Mouse (Mus musculus): ENCODE measurements around the gene Erbin. TPM values are rescaled to one million over a fixed set of nuclear protein-coding genes. Genes with fewer than 3 reads are reported as not detected.

Erbin gene
- total RNA-seq, 1 experiment from 2014 or later = 102 TPM

DNA sequence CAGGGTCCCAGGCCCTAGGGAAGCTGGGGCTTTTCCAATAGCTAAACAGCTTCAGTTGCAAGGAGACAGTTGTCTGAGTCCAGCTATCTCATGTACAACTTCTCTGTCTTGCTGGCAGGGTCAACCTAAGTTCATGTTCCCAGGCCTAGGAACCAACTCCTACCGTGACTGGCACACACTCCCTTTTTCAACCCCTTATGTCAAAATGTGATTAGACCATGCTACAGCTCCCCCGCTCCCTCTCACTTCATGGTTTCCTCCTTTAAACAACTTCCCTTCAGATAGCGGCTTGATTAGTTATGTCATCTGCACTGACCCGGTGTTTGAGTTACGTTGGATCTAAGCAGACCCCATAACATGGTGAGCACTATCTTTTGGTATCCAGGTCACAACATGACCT is 112.8 kb downstream of the Erbin start:
- DNase-seq = no peak

DNA sequence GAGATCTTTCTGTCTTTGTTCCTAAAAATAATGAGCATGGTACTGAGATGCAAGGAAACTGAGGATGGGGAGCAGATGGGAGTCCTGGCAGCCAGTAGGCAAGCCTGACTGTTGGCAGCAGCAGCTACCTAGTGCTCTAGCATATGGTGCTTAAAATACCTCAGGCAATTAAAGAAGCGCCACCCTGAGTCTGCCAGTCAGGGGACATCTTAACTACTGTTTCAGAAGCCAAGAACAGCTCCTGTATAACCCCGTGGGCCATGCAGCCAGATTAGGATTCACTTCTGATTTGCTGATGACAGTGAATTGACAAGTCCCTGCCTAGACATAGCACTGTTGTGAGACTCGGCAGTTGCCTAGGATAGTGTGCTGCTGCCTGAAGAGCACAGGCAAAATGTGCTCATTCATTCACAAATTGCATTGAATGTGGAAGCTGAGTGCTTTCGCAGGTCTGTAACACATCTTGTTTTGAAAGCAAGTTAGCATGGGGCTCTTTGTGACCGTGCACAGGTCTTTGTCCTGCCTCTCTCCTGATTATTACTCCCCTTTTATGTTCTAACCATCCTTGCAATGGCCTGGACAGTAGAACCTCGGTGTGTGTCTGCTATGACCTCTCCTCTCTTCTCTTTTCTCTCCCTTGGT is 114.0 kb downstream of the Erbin start:
- no peak for DNase-seq

DNA sequence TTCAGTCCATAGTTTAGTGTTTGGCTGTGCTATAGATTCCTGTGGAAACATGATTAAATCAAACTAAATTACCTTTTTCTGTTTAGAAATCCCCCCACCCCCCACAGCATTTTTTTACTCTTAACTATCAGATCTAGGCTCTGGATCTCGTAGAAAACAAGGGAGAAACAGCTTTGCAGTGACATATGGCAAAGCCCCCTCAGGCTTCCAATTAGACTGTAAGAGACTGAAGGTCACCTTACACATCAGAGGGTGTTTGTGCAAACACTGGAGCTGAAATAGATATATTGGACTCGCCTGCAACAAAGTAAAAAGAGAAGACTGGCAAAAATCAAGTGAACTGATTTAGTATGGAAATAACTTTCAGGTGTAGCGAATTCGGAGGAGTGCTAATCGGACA is 116.6 kb downstream of the Erbin start:
- DNase-seq = no peak

DNA sequence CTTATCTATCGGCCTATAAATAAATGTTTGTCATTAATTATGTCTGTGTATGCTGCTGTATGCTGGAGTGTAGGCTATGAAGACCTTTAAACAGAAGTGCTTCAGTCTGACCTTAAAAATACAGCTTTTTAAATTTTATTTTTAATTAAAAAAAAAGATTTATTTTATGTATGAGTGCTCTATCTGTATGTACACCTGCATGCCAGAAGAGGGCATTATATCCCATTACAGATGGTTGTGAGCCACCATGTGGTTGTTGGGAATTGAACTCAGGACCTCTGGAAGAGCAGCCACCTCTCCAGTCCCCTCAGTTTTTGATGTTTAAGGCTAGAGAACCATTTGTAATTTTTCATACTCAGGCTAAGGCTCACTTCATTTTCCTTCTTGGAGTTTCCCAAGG is 119.3 kb downstream of the Erbin start:
- DNase-seq = no peak

DNA sequence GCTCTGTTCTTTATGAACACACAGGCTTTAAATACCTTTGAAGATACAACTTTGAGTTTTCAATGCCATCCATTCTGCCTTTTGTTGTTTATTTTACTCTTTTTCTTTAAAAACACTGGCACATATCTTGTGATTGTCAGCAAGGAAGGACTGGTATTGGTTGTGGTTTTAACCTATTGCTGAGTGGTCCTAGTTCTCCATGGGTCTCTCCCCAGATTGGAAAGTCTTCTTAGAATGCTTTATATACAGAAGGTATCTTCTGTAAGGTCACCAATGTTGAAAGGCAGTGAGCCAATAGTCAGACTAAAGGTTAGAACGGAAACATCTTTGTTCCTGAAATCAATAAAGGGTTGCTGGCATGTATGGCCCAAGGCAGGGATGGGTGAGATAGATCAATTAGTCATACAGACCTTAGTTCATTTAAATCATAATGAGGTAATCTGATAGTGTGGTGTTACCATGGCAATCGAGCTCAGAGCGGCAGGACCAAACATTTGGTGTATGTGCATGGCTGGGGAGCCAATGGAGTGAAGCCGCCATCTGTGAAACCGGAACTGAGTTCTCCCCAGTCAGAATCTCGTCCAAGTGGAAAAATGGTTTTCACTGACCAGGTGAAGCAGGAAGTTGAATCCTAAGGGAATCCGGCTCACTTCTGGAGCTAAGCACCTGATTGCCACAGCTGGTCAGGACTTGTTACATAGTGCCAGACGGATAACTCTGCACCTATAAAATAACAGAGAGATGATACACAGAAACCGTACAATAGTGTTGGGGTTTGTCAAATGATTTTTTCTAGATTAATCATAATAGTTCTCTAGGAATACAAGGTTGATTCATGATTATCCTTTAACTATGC is 125.4 kb downstream of the Erbin start:
- no peak for DNase-seq

DNA sequence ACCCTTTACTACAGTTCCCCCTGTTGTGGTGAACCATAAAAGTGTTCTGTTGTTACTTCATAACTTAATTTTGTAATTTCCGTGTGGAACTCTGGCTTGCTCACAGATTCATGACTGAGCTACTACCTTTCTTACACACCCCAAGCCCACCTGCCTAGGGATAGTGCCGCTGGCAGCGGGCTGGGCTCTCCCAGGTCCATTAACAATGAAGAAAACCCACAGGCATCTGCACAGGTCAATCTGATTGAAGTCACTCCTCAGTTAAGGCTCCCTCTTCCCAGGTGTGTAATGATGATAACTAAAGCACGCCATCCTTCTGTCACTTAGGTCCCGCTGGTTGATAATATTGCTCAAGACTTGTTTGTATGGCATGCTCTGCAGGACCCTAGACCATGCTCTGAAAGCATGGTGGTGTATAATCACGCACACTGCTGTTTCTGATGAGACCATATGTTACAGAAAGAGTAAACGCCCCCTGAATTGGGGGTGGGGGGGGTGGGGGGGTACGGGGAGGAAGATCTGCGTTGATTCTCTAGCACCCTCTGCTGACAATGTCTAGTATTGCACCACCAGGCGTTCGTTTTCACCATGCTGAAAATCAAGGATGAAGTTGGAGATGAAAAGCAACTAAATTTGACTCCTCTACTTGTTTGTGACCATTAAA is 140.3 kb downstream of the Erbin start:
- peak; percentile 8 for DNase-seq

DNA sequence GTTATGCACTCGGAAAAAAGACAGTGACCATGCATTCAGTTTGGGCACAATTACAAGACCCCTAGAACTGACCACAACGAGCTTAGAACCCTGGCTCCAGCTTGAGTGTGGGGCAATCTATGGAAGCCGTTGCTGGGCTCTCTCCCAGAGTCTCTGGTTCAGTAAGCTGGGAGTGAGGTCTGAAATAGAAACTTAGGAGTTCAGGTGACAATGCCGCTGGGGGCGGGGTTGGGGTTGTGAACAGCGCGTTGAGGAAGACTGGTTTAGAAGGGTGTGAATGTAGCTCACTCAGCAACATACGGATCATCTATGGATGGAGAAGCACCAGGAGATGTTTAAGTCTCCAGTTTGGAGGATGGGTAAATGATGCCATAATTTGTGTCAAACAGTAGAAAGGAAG is 143.2 kb downstream of the Erbin start:
- DNase-seq = no peak

DNA sequence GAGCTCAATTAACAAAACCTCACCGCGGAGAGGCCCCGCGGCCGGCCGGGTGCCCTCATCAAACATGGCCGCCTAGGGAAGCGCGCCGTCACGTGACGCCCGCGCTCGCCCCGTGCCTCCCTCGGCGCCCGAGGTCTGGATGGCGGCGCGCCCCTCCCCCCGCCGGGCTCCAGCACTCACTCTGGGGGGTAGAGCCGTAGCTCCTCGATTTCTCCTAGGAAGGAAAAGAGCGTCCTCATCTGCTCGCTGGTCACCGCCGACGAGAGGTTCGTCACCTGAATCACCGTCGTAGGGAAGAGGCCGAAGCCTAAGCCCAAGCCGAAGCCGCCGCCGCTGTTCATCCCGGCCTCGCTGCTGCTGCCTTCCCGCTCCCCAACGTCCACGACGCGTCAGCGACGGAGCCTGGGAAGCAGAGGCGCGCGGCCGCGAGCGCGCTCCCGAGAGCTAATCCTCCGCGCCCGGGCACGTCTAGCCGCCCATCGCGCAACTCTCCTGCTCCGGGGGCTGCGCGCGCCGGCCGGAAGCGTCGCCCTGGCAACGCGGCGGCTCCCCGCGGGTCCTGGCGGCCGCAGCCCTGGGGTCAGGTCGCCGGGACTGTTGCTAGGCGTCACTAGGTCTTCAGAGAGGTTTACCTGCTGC is 146.1 kb downstream of the Erbin start, which contains the start of gene Srek1:
Gene Srek1, minus strand, starts transcription at position 490 of the 639 bp plus-strand sequence.
- DNase-seq = peak; percentile 93

DNA sequence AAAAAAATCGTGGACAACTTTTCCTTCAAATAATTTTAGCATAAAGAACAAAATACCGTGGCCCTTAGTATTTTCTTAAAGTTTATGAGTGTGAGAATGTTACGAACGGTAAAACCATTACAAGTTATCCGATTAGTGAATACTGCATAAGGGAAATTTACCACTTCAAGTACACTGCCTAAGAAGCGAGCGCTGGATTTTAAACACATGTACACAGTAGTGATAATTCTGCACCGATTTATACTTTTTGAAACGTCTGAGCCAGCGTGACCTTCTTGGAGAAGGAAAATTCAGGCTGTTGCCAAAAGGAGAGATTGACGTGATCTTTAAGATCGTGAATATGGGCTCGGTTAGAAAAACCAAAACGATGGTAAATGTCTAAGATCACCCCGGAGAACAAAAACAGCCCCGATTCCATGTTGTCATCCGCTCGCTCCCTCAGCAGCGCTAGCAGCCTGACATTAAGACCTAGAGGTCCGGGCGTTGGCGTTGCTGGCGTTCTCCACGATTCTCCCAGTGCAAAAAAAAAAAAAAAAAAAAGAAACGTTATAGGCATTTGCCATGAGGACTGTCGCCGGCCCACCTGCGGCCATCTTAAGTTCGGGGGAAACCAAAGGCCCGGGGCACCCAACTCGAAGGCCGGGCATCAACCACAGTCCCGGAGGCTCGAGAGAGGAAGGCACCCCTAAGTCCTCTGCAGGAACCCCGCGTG is 146.8 kb downstream of the Erbin start:
- no peak for DNase-seq

DNA sequence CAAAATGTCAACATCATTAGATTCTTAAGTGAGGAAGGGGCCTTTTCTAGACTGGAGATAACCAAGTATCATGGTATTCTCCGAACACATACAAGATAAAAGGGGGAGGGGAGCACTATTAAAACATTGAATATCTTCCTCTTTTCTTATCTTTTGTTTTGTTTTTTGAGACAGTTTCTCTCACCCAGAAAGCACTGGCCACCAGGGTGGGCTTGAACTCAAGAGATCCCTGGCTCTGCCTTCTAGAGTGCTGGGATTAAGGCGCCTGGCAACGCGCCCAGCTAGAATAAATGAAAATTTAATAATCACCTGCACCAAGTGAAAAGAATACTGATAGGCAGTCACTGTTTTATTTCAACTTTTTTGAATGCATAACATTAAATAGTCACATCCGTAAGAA is 147.4 kb downstream of the Erbin start:
- peak; percentile 7 for DNase-seq

DNA sequence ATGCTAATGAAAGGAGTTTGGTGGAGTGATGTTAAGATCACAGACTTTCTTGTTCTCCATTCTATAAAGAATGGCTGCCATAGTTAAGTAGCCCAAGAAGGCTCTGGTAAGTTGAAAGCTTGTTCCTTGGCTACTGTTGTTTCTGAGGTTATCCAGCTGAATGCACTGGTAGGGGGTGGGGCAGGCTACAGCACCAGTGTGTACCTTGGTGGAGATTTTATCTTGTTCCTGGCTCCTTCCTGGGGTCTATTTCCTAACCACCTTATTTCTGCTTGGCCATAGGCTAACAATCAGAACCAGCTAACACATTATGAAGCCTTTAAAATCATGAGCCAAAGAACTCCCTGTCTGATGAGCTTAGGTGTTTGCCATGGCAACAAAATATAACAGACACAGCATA is 149.5 kb downstream of the Erbin start:
- no peak for DNase-seq

Other genes starting within 250 kb of the Erbin start
- gene Srek1, start 145.9 kb downstream of the Erbin start, total RNA-seq (2021) = 82.5 and 90.5 TPM in 2 replicates
- 19.0 and 22.8 TPM in 2 replicates for gene Nln, start 189.1 kb upstream of the Erbin start, total RNA-seq (2021)
- 5.1 and 5.2 TPM in 2 replicates for gene Sgtb, start 189.2 kb upstream of the Erbin start, total RNA-seq (2021)

All from adrenal gland, postnatal 25 days (tissue).